34 mouse cellular contexts compared by ENCODE assay signal in the genomic region with DNA sequence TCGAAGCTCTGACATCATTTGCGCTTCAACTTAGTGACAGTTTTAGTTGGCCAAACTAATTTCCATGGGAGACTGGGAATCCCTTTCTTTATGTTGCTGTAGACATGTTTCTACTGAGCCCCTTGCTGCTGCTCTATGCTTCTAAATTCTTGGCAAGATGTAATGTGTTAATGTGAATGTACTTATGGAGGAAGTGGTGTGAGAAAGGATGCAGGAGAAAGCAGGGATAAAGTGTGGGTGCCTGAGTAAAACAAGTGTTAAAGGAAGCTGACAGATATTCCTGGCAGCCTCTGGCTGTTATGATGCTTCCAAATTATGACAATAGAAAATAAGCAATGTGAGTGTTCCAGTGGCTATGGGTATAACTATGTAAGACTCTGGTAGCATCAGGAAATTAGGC.
DNase-seq lines count a peak whose midpoint lies in the region; ATAC-seq and TF ChIP-seq lines count a peak whose summit lies in the region.
"Had no signal": no experiment of that assay in that cellular context is flagged by ENCODE, and none has a peak within 500 bp of the region (broad histone marks: within the 10 kb centered on the region; RNA-seq: fewer than 3 reads in every experiment).

No protein-coding gene starts in this region.

- H3K27ac ChIP-seq in forebrain, postnatal 0 days (ENCODE audit: low read depth, low read length), result no peak overlapping the region
- no peak overlapping the region for H3K27ac ChIP-seq in forebrain, embryonic 13.5 days
- H3K27ac ChIP-seq in left cerebral cortex, adult 2 months, result no peak overlapping the region
- H3K27ac ChIP-seq in limb, embryonic 14.5 days (replicated peaks; ENCODE audit: low read depth, low read length), result no peak overlapping the region
- H3K27ac ChIP-seq in limb, embryonic 10.5 days, result no peak overlapping the region
- no peak overlapping the region for H3K27ac ChIP-seq in intestine, embryonic 15.5 days
- H3K27ac ChIP-seq: embryonic facial prominence, embryonic 10.5 days; embryonic facial prominence, embryonic 13.5 days; forebrain, embryonic 10.5 days; heart, adult 2 months; heart, embryonic 10.5 days; heart, embryonic 13.5 days; hindbrain, embryonic 14.5 days; hindbrain, postnatal 0 days had no signal

- TF ChIP-seq CTCF in forebrain, postnatal 0 days (IDR thresholded peaks at IDR 0.05; ENCODE audit: low read depth), result no peak
- no peak for TF ChIP-seq CTCF in left cerebral cortex, adult 2 months (IDR thresholded peaks at IDR 0.05)
- TF ChIP-seq CTCF in brain, embryonic 14.5 days (IDR thresholded peaks at IDR 0.05; ENCODE audit: borderline replicate concordance, extremely low read depth, insufficient read depth, insufficient read length), result no peak

- H3K4me2 ChIP-seq in forebrain, postnatal 0 days (ENCODE audit: low read depth), result no peak overlapping the region
- H3K4me2 ChIP-seq in forebrain, embryonic 13.5 days, result no peak overlapping the region
- H3K4me2 ChIP-seq in limb, embryonic 14.5 days (replicated peaks; ENCODE audit: low read depth, low read length, severe bottlenecking), result no peak overlapping the region
- H3K4me2 ChIP-seq in intestine, embryonic 15.5 days (replicated peaks), result no peak overlapping the region
- H3K4me2 ChIP-seq: embryonic facial prominence, embryonic 13.5 days; heart, embryonic 13.5 days; hindbrain, embryonic 14.5 days had no signal

- intact Hi-C loops in left cerebral cortex, adult 2 months (cut with DNase I), result loop anchor here (5.0 kb wide), 1 partner anchor 153 kb away; no protein-coding TSS in a partner anchor

- no peaks in the 10 kb centered on the region for H3K9me3 ChIP-seq in forebrain, postnatal 0 days (ENCODE audit: low read length)
- H3K9me3 ChIP-seq in forebrain, embryonic 13.5 days (replicated peaks), result no peaks in the 10 kb centered on the region
- H3K9me3 ChIP-seq in limb, embryonic 14.5 days (ENCODE audit: control insufficient read depth, low read length), result no peaks in the 10 kb centered on the region
- no peaks in the 10 kb centered on the region for H3K9me3 ChIP-seq in limb, embryonic 10.5 days (replicated peaks)
- no peaks in the 10 kb centered on the region for H3K9me3 ChIP-seq in intestine, embryonic 15.5 days
- H3K9me3 ChIP-seq: embryonic facial prominence, embryonic 10.5 days; embryonic facial prominence, embryonic 13.5 days; forebrain, embryonic 10.5 days; heart, embryonic 10.5 days; heart, embryonic 13.5 days had no signal

- no peak for TF ChIP-seq POLR2A in limb, embryonic 14.5 days (IDR thresholded peaks at IDR 0.05; ENCODE audit: borderline replicate concordance, extremely low read depth, insufficient read depth, insufficient read length)
- no peak for TF ChIP-seq POLR2A in brain, embryonic 14.5 days (IDR thresholded peaks at IDR 0.05; ENCODE audit: borderline replicate concordance, extremely low read depth, insufficient read depth, insufficient read length, poor library complexity, severe bottlenecking)

- WGBS in forebrain, postnatal 0 days, result 56% methylated on average over 2 of the region's 2 CpGs
- WGBS in forebrain, embryonic 13.5 days, result 86% methylated on average over 2 of the region's 2 CpGs
- WGBS in limb, embryonic 14.5 days, result 89% methylated on average over 2 of the region's 2 CpGs
- 95% methylated on average over 2 of the region's 2 CpGs for WGBS in limb, embryonic 10.5 days
- 95% methylated on average over 2 of the region's 2 CpGs for WGBS in intestine, embryonic 15.5 days

- no peaks in the 10 kb centered on the region for H3K36me3 ChIP-seq in forebrain, postnatal 0 days (ENCODE audit: insufficient read depth)
- no peaks in the 10 kb centered on the region for H3K36me3 ChIP-seq in forebrain, embryonic 13.5 days (ENCODE audit: poor library complexity, severe bottlenecking)
- no peaks in the 10 kb centered on the region for H3K36me3 ChIP-seq in limb, embryonic 14.5 days (ENCODE audit: control insufficient read depth, insufficient read depth, low read length)
- no peaks in the 10 kb centered on the region for H3K36me3 ChIP-seq in limb, embryonic 10.5 days
- no peaks in the 10 kb centered on the region for H3K36me3 ChIP-seq in intestine, embryonic 15.5 days
- H3K36me3 ChIP-seq: embryonic facial prominence, embryonic 10.5 days; embryonic facial prominence, embryonic 13.5 days; forebrain, embryonic 10.5 days; G1E; heart, embryonic 10.5 days; heart, embryonic 13.5 days had no signal

- no peaks in the 10 kb centered on the region for H3K27me3 ChIP-seq in forebrain, postnatal 0 days (ENCODE audit: insufficient read depth, low read length)
- H3K27me3 ChIP-seq in forebrain, embryonic 13.5 days, result no peaks in the 10 kb centered on the region
- H3K27me3 ChIP-seq in limb, embryonic 14.5 days (ENCODE audit: control insufficient read depth, insufficient read depth, low read length), result no peaks in the 10 kb centered on the region
- H3K27me3 ChIP-seq in limb, embryonic 10.5 days (ENCODE audit: low read depth, poor library complexity, severe bottlenecking), result no peaks in the 10 kb centered on the region
- H3K27me3 ChIP-seq in intestine, embryonic 15.5 days (replicated peaks), result no peaks in the 10 kb centered on the region
- H3K27me3 ChIP-seq: CH12.LX; embryonic facial prominence, embryonic 13.5 days; heart, embryonic 13.5 days; Patski had no signal

- peak; percentile 42 for ATAC-seq in forebrain, postnatal 0 days
- no peak for ATAC-seq in forebrain, embryonic 13.5 days
- peak; percentile 6; the same call in 1 of the 2 replicates for ATAC-seq in limb, embryonic 14.5 days (ENCODE audit: low FRiP score, low read depth)
- ATAC-seq in intestine, embryonic 15.5 days, result no peak
- ATAC-seq: forebrain, embryonic 16.5 days; hindbrain, postnatal 0 days; inflammation-experienced regulatory T-cells, adult 6 months; intestine, postnatal 0 days; Patski had no signal

- no peak overlapping the region for H3K9ac ChIP-seq in forebrain, postnatal 0 days
- no peak overlapping the region for H3K9ac ChIP-seq in forebrain, embryonic 13.5 days
- no peak overlapping the region for H3K9ac ChIP-seq in limb, embryonic 14.5 days (ENCODE audit: low read depth, low read length, severe bottlenecking)
- H3K9ac ChIP-seq in intestine, embryonic 15.5 days, result no peak overlapping the region
- H3K9ac ChIP-seq: embryonic facial prominence, embryonic 13.5 days; heart, embryonic 13.5 days; hindbrain, embryonic 14.5 days had no signal

- no peaks in the 10 kb centered on the region for H3K4me1 ChIP-seq in forebrain, postnatal 0 days (ENCODE audit: insufficient read depth)
- H3K4me1 ChIP-seq in forebrain, embryonic 13.5 days, result no peaks in the 10 kb centered on the region
- H3K4me1 ChIP-seq in limb, embryonic 14.5 days (ENCODE audit: control insufficient read depth, insufficient read depth, low read length), result no peaks in the 10 kb centered on the region
- H3K4me1 ChIP-seq in limb, embryonic 10.5 days, result peaks cover 6% of the 10 kb centered on the region; the same call in 1 of the 2 replicates
- no peaks in the 10 kb centered on the region for H3K4me1 ChIP-seq in intestine, embryonic 15.5 days (replicated peaks)
- H3K4me1 ChIP-seq: embryonic facial prominence, embryonic 13.5 days; heart, embryonic 10.5 days; heart, embryonic 13.5 days had no signal

- H3K4me3 ChIP-seq in forebrain, postnatal 0 days (ENCODE audit: low read depth, low read length), result no peak overlapping the region
- no peak overlapping the region for H3K4me3 ChIP-seq in forebrain, embryonic 13.5 days
- H3K4me3 ChIP-seq in left cerebral cortex, adult 2 months, result no peak overlapping the region
- no peak overlapping the region for H3K4me3 ChIP-seq in limb, embryonic 14.5 days (replicated peaks; ENCODE audit: low read length)
- no peak overlapping the region for H3K4me3 ChIP-seq in limb, embryonic 10.5 days
- H3K4me3 ChIP-seq in intestine, embryonic 15.5 days (replicated peaks), result no peak overlapping the region
- H3K4me3 ChIP-seq: embryonic facial prominence, embryonic 10.5 days; embryonic facial prominence, embryonic 13.5 days; erythroblast, embryonic 14.5 days; forebrain, embryonic 10.5 days; heart, adult 2 months; heart, embryonic 10.5 days; heart, embryonic 13.5 days had no signal

- no peak for DNase-seq in forebrain, postnatal 0 days
- DNase-seq in left cerebral cortex, adult 11 months (ENCODE audit: low spot score), result peak; percentile 22
- DNase-seq in left cerebral cortex, adult 2 months (ENCODE audit: extremely low spot score in 1 of 2, low spot score in 2 of 2), result no peak
- DNase-seq in limb, embryonic 14.5 days (ENCODE audit: low spot score), result no peak
- no peak for DNase-seq in limb, embryonic 10.5 days (ENCODE audit: low spot score)
- DNase-seq in brain, embryonic 14.5 days (ENCODE audit: low read depth), result peak; percentile 33
- DNase-seq: adrenal gland, postnatal 10 days; adrenal gland, postnatal 36 days; B cell, adult 2 months; cerebellum, adult 11-12 months; cerebellum, adult 8-10 months; cerebellum, postnatal 10 days; cerebellum, postnatal 36 days; embryo, embryonic 11 days; gastrocnemius, postnatal 36 days; heart, adult 2 months; heart, postnatal 14 days; heart, postnatal 4 days had no signal

Comparison
In these comparisons a context has a peak if more than half of its experiments do, and no peak if none do; other contexts are left out.
1. ATAC-seq: peak in forebrain, postnatal 0 days (single experiment) and limb, embryonic 14.5 days (single experiment); none in forebrain, embryonic 13.5 days (single experiment) and intestine, embryonic 15.5 days (single experiment).
2. DNase-seq: peak in left cerebral cortex, adult 11 months (single experiment) and brain, embryonic 14.5 days (single experiment); none in forebrain, postnatal 0 days (single experiment), left cerebral cortex, adult 2 months (0 of 2), limb, embryonic 14.5 days (single experiment) and limb, embryonic 10.5 days (single experiment).